ENCODE assay signal across 9 mouse cellular contexts in the genomic region with DNA sequence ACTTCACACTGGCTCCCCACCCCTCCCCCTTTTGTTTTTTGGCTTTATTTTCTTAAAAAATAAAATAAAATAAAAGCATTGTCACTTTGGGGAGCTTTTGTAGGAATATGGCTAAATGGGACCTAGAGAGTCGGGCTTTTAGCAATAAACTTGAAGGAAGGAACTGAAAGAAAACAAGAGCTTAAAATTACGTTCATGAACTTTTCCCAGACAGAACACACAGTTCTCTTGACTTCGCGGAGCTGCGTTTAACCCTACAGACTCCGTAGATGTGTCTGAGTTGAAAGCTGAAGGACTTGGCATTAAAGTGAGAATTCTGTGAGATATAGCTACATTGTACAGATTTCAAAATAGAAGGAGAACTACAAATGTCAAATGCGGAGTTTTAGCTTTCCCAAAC.
DNase-seq lines count a peak whose midpoint lies in the region; ATAC-seq and TF ChIP-seq lines count a peak whose summit lies in the region.
"Had no signal": no experiment of that assay in that cellular context is flagged by ENCODE, and none has a peak within 500 bp of the region (broad histone marks: within the 10 kb centered on the region; RNA-seq: fewer than 3 reads in every experiment).

No protein-coding gene starts in this region.

- intact Hi-C loops in heart, postnatal 36 days (cut with DNase I), result loop anchor here (2.0 to 5.0 kb wide), 5 partner anchors 119 to 453 kb away; no protein-coding TSS in a partner anchor

- H3K4me1 ChIP-seq in liver, embryonic 14.5 days (replicated peaks; ENCODE audit: control insufficient read depth in 2 of 2, insufficient read depth in 2 of 2, low read length in 1 of 2), result peaks cover 0 to 6% of the 10 kb centered on the region in 2 experiments; a peak in 1 of 4 replicates
- 0 out of 2 replicates have a peak, but pooled peaks cover 7% of the 10 kb centered on the region for H3K4me1 ChIP-seq in liver, embryonic 12.5 days
- peaks cover 53% of the 10 kb centered on the region for H3K4me1 ChIP-seq in heart, postnatal 0 days (ENCODE audit: control insufficient read depth, insufficient read depth)
- peaks cover 18% of the 10 kb centered on the region for H3K4me1 ChIP-seq in neural tube, embryonic 14.5 days (ENCODE audit: control insufficient read depth, insufficient read depth, low read length)

- no peaks in the 10 kb centered on the region for H3K27me3 ChIP-seq in liver, embryonic 14.5 days (ENCODE audit: control insufficient read depth, insufficient read depth, low read length)
- no peaks in the 10 kb centered on the region for H3K27me3 ChIP-seq in liver, embryonic 12.5 days (replicated peaks)
- H3K27me3 ChIP-seq in heart, postnatal 0 days (ENCODE audit: control insufficient read depth, insufficient read depth, low read length), result no peaks in the 10 kb centered on the region
- H3K27me3 ChIP-seq in neural tube, embryonic 14.5 days (ENCODE audit: control insufficient read depth, insufficient read depth, low read length), result no peaks in the 10 kb centered on the region

- H3K9ac ChIP-seq in liver, embryonic 14.5 days (replicated peaks), result no peak overlapping the region
- no peak overlapping the region for H3K9ac ChIP-seq in liver, embryonic 12.5 days
- H3K9ac ChIP-seq in heart, postnatal 0 days (replicated peaks; ENCODE audit: low read depth, low read length), result peak overlapping the region; percentile 40
- no peak overlapping the region for H3K9ac ChIP-seq in neural tube, embryonic 14.5 days (replicated peaks; ENCODE audit: low read depth, low read length)

- peak; percentile 87 for DNase-seq in heart, adult 11 months
- no peak for DNase-seq in heart, postnatal 36 days
- DNase-seq in liver, embryonic 14.5 days (ENCODE audit: low read depth in 3 of 3, low spot score in 3 of 3), result no peak
- DNase-seq in heart, postnatal 0 days (ENCODE audit: low spot score), result no peak
- no peak for DNase-seq in cerebellum, adult 11-12 months
- no peak for DNase-seq in gastrocnemius, adult 18-20 months (ENCODE audit: low spot score)

- 59% methylated on average over 7 of the region's 7 CpGs for WGBS in liver, embryonic 14.5 days (ENCODE audit: insufficient replicate concordance)
- 74% methylated on average over 7 of the region's 7 CpGs for WGBS in liver, embryonic 12.5 days (ENCODE audit: insufficient replicate concordance)
- 30% methylated on average over 7 of the region's 7 CpGs for WGBS in heart, postnatal 0 days
- WGBS in neural tube, embryonic 14.5 days, result 56% methylated on average over 7 of the region's 7 CpGs

- H3K36me3 ChIP-seq in liver, embryonic 14.5 days (replicated peaks; ENCODE audit: control insufficient read depth, insufficient read depth, low read depth), result no peaks in the 10 kb centered on the region
- H3K36me3 ChIP-seq in liver, embryonic 12.5 days, result no peaks in the 10 kb centered on the region
- no peaks in the 10 kb centered on the region for H3K36me3 ChIP-seq in heart, postnatal 0 days (replicated peaks; ENCODE audit: control insufficient read depth, insufficient read depth, low read length)
- H3K36me3 ChIP-seq in neural tube, embryonic 14.5 days (ENCODE audit: control insufficient read depth, insufficient read depth, low read length), result no peaks in the 10 kb centered on the region

- no peak for TF ChIP-seq CTCF in liver, embryonic 14.5 days (IDR thresholded peaks at IDR 0.05; ENCODE audit: low read depth)
- TF ChIP-seq CTCF in heart, postnatal 0 days (IDR thresholded peaks at IDR 0.05; ENCODE audit: low read depth), result no peak

- ATAC-seq in liver, embryonic 14.5 days (ENCODE audit: insufficient read depth), result no peak
- no peak for ATAC-seq in liver, embryonic 12.5 days
- ATAC-seq in heart, postnatal 0 days (ENCODE audit: insufficient read depth, low read depth), result no peak; the same call in 1 of the 2 replicates
- ATAC-seq in neural tube, embryonic 14.5 days (ENCODE audit: low read depth), result no peak
- ATAC-seq: activated CD4-positive, CD25-positive, alpha-beta regulatory T cell, adult 4 months had no signal

- no peaks in the 10 kb centered on the region for H3K9me3 ChIP-seq in liver, embryonic 14.5 days (ENCODE audit: control insufficient read depth, low read length)
- H3K9me3 ChIP-seq in liver, embryonic 12.5 days (replicated peaks), result no peaks in the 10 kb centered on the region
- no peaks in the 10 kb centered on the region for H3K9me3 ChIP-seq in heart, postnatal 0 days (replicated peaks; ENCODE audit: control insufficient read depth, low read length)
- H3K9me3 ChIP-seq in neural tube, embryonic 14.5 days (ENCODE audit: control insufficient read depth, low read length), result no peaks in the 10 kb centered on the region

- no peak for TF ChIP-seq EP300 in liver, embryonic 14.5 days (IDR thresholded peaks at IDR 0.05; ENCODE audit: low read depth)
- TF ChIP-seq EP300 in heart, postnatal 0 days (IDR thresholded peaks at IDR 0.05; ENCODE audit: low read depth), result no peak

- no peak overlapping the region for H3K4me3 ChIP-seq in liver, embryonic 14.5 days (ENCODE audit: insufficient read depth in 1 of 2, low read depth in 2 of 2, low read length in 2 of 2)
- no peak overlapping the region for H3K4me3 ChIP-seq in liver, embryonic 12.5 days
- peak overlapping the region; percentile 38 for H3K4me3 ChIP-seq in heart, postnatal 0 days (ENCODE audit: low read depth, low read length)
- peak overlapping the region; percentile 23; the same call in 1 of the 2 replicates for H3K4me3 ChIP-seq in neural tube, embryonic 14.5 days (ENCODE audit: low read depth, low read length)

- H3K27ac ChIP-seq in liver, embryonic 14.5 days, result no peak overlapping the region
- no peak overlapping the region for H3K27ac ChIP-seq in liver, embryonic 12.5 days
- peak overlapping the region; percentile 95 for H3K27ac ChIP-seq in heart, postnatal 0 days (ENCODE audit: low read depth)
- peak overlapping the region; percentile 80 for H3K27ac ChIP-seq in neural tube, embryonic 14.5 days (ENCODE audit: low read depth, low read length)

- H3K4me2 ChIP-seq in liver, embryonic 14.5 days (ENCODE audit: low read depth), result peak overlapping the region; percentile 11
- no peak overlapping the region for H3K4me2 ChIP-seq in liver, embryonic 12.5 days
- peak overlapping the region; percentile 56 for H3K4me2 ChIP-seq in heart, postnatal 0 days (ENCODE audit: low read depth, low read length)
- peak overlapping the region; percentile 47 for H3K4me2 ChIP-seq in neural tube, embryonic 14.5 days (ENCODE audit: low read depth, low read length)

Comparison
In these comparisons a context has a peak if more than half of its experiments do, and no peak if none do; other contexts are left out.
1. H3K27ac ChIP-seq: peak in heart, postnatal 0 days (single experiment) and neural tube, embryonic 14.5 days (single experiment); none in liver, embryonic 14.5 days (single experiment) and liver, embryonic 12.5 days (single experiment).
2. H3K4me3 ChIP-seq: peak in heart, postnatal 0 days (single experiment) and neural tube, embryonic 14.5 days (single experiment); none in liver, embryonic 14.5 days (0 of 2) and liver, embryonic 12.5 days (single experiment).